Comparison of ENCODE assay signal across 8 mouse cellular contexts in genomic region chr5:3543629-3544479, GRCm38 (mm10). TPM values are rescaled to one million over a fixed set of nuclear protein-coding genes. Genes with fewer than 3 reads are reported as not detected.
A peak's percentile ranks its signal among the peaks of the same experiment; 100 is the strongest.
DNase-seq lines count a peak whose midpoint lies in the region; ATAC-seq lines count a peak whose summit lies in the region.

Gene Fam133b, plus strand, starts transcription at chr5:3543833.

- peak within 1 kb of the TSS; percentile 82 for H3K9ac ChIP-seq in hindbrain, embryonic 16.5 days (ENCODE audit: low read depth, low read length)

- peak within 1 kb of the TSS; percentile 97 for H3K4me3 ChIP-seq in hindbrain, embryonic 16.5 days (ENCODE audit: low read length)
- H3K4me3 ChIP-seq in macrophage (ENCODE audit: inconsistent target): peak within 1 kb of the TSS; percentile 79

- H3K27ac ChIP-seq in hindbrain, embryonic 16.5 days (ENCODE audit: low read depth, low read length): peak within 1 kb of the TSS; percentile 89
- 0 out of 2 replicates have a peak within 1 kb of the TSS, but pooled peaks have one; percentile 12 for H3K27ac ChIP-seq in macrophage

- H3K4me1 ChIP-seq in hindbrain, embryonic 16.5 days (ENCODE audit: control insufficient read depth, insufficient read depth, low read depth, low read length): peaks cover 14% of the 10 kb centered on the region

- ATAC-seq in hindbrain, embryonic 16.5 days: peak; percentile 97

- H3K4me2 ChIP-seq in hindbrain, embryonic 16.5 days (ENCODE audit: low read length): peak within 1 kb of the TSS; percentile 81

- H3K36me3 ChIP-seq in hindbrain, embryonic 16.5 days (ENCODE audit: control insufficient read depth, insufficient read depth, low read length): no peaks in the 10 kb centered on the region
- H3K36me3 ChIP-seq in macrophage (ENCODE audit: inconsistent target): no peaks in the 10 kb centered on the region

- no peaks in the 10 kb centered on the region for H3K27me3 ChIP-seq in hindbrain, embryonic 16.5 days (replicated peaks; ENCODE audit: control insufficient read depth, insufficient read depth, low read length)

- peak; percentile 93 for DNase-seq in R1 (ENCODE audit: low read depth, low spot score)
- peak; percentile 98 for DNase-seq in cerebellum, postnatal 25 days
- DNase-seq in frontal cortex, postnatal 36 days (ENCODE audit: low spot score in 2 of 2): peak; percentile 97 to 98
- DNase-seq in left cerebral cortex, adult 18-20 months (ENCODE audit: low spot score in 2 of 2): peak; percentile 97 to 99
- DNase-seq in right cerebral cortex, adult 18-20 months: peak; percentile 95
- peak; percentile 83 for DNase-seq in urinary bladder, postnatal 10 days (ENCODE audit: low spot score)

- H3K9me3 ChIP-seq in hindbrain, embryonic 16.5 days (ENCODE audit: control insufficient read depth, low read length): no peaks in the 10 kb centered on the region

- WGBS in hindbrain, embryonic 16.5 days: under 1% methylated on average over 58 of the region's 80 CpGs
- under 1% methylated on average over 78 of the region's 80 CpGs for WGBS in macrophage (ENCODE audit: missing documents)

- peaks cover 49% of the 10 kb centered on the region for H3K79me2 ChIP-seq in macrophage (ENCODE audit: inconsistent target)

RNA-seq across cellular contexts. Expression of gene Fam133b, which starts in this region (rescaled TPM):
- polyA plus RNA-seq in hindbrain, embryonic 16.5 days (2015; fragmentation: Nextera tagmentation; extraction: Ambion mirVana): 17.9 and 20.1 TPM in 2 replicates
- total RNA-seq in left cerebral cortex, adult 18-20 months (2021): 10 to 100 TPM; 45.8 to 46.6 TPM
- total RNA-seq in macrophage (2018; cell fraction: chromatin; rRNA removed): 100 to 1,000 TPM in 25 of 26 experiments, 10 to 100 TPM in 1; 87.8 to 675 (median 157) TPM
- total RNA-seq in macrophage (2018; cell fraction: cytosol; rRNA removed): 10 to 100 TPM; 13.9 to 46.8 (median 17.8) TPM
- total RNA-seq in macrophage (2018; cell fraction: nucleus; rRNA removed): 100 to 1,000 TPM in 10 of 26 experiments, 10 to 100 TPM in 16; 46.5 to 295 (median 87.3) TPM
- polyA plus RNA-seq in macrophage (2018): 22.8 to 33.0 TPM (median 24.7 TPM) in 3 replicates

Comparison
In these comparisons a context has a peak if more than half of its experiments do, and no peak if none do; other contexts are left out.
1. Peak in every context shown above with its lines: DNase-seq, ATAC-seq, H3K4me3 ChIP-seq and H3K27ac ChIP-seq.